Mouse (Mus musculus) layer of hippocampus, postnatal 25 days (tissue): Measurements from ENCODE around the gene H2-Ob. TPM values are rescaled to one million over a fixed set of nuclear protein-coding genes. Genes with fewer than 3 reads are reported as not detected.

Experiments
- total RNA-seq, 2 experiments: library from RNA; stranded (reverse); gene quantifications; 2 replicates each; pipeline ENCODE4 v1.2.3; 2021

H2-Ob gene
- total RNA-seq, 2 experiments from 2014 or later: 0.25 to 0.47 TPM

Other genes with a start within 250 kb of the H2-Ob start
- 10 to 100 TPM; 15.8 to 19.7 TPM for gene H2-K1, start 238.6 kb upstream of the H2-Ob start, total RNA-seq
- gene Ring1, start 214.2 kb upstream of the H2-Ob start, total RNA-seq: 10 to 100 TPM; 37.1 to 44.3 TPM
- 10 to 100 TPM; 54.3 to 63.9 TPM for gene H2-Ke6, start 210.8 kb upstream of the H2-Ob start, total RNA-seq
- 10 to 100 TPM; 94.3 to 95.5 TPM for gene Slc39a7, start 207.2 kb upstream of the H2-Ob start, total RNA-seq
- gene Rxrb, start 207.1 kb upstream of the H2-Ob start, total RNA-seq: 10 to 100 TPM; 76.0 to 83.6 TPM
- gene Col11a2, start 199.5 kb upstream of the H2-Ob start, total RNA-seq: 10 to 100 TPM; 23.5 to 25.3 TPM
- under 1 TPM; 0.42 to 0.45 TPM for gene H2-Oa, start 146.6 kb upstream of the H2-Ob start, total RNA-seq
- gene H2-DMa, start 119.4 kb upstream of the H2-Ob start, total RNA-seq: 10 to 100 TPM; 32.3 to 35.1 TPM
- 100 to 1,000 TPM; 196 to 216 TPM for gene Brd2, start 116.3 kb upstream of the H2-Ob start, total RNA-seq
- under 1 TPM; 0.69 to 0.94 TPM for gene H2-DMb2, start 95.6 kb upstream of the H2-Ob start, total RNA-seq
- gene H2-DMb1, start 85.8 kb upstream of the H2-Ob start, total RNA-seq: 1 to 10 TPM; 1.8 to 3.4 TPM
- 1 to 10 TPM; 3.0 to 3.4 TPM for gene Tap1, start 51.4 kb upstream of the H2-Ob start, total RNA-seq
- 1 to 10 TPM; 1.6 to 1.7 TPM for gene Psmb9, start 51.1 kb upstream of the H2-Ob start, total RNA-seq
- gene Psmb8, start 41.2 kb upstream of the H2-Ob start, total RNA-seq: 1 to 10 TPM; 2.2 to 3.3 TPM
- gene Tap2, start 35.4 kb upstream of the H2-Ob start, total RNA-seq: 1 to 10 TPM; 7.0 to 8.9 TPM
- gene H2-Ab1, start 18.8 kb downstream of the H2-Ob start, total RNA-seq: 1 to 10 TPM; 1.0 to 1.7 TPM
- gene H2-Aa, start 48.9 kb downstream of the H2-Ob start, total RNA-seq: 1 to 10 TPM; 1.1 to 1.3 TPM
- gene H2-Eb1, start 67.0 kb downstream of the H2-Ob start, total RNA-seq: 1 to 10 TPM; 1.0 to 1.6 TPM
- not detected for gene H2-Eb2, start 86.8 kb downstream of the H2-Ob start, total RNA-seq
- 1 to 10 TPM in 1 of 2 experiments, under 1 TPM in 1; 0.86 to 1.1 TPM for gene Btnl2, start 115.9 kb downstream of the H2-Ob start, total RNA-seq
- not detected for gene Btnl1, start 138.2 kb downstream of the H2-Ob start, total RNA-seq
- gene BC051142, start 159.9 kb downstream of the H2-Ob start, total RNA-seq: 1 to 10 TPM; 3.3 to 4.0 TPM
- not detected for gene Btnl4, start 238.4 kb downstream of the H2-Ob start, total RNA-seq